Mouse (Mus musculus): ENCODE measurements around the gene Olfr157.

DNA sequence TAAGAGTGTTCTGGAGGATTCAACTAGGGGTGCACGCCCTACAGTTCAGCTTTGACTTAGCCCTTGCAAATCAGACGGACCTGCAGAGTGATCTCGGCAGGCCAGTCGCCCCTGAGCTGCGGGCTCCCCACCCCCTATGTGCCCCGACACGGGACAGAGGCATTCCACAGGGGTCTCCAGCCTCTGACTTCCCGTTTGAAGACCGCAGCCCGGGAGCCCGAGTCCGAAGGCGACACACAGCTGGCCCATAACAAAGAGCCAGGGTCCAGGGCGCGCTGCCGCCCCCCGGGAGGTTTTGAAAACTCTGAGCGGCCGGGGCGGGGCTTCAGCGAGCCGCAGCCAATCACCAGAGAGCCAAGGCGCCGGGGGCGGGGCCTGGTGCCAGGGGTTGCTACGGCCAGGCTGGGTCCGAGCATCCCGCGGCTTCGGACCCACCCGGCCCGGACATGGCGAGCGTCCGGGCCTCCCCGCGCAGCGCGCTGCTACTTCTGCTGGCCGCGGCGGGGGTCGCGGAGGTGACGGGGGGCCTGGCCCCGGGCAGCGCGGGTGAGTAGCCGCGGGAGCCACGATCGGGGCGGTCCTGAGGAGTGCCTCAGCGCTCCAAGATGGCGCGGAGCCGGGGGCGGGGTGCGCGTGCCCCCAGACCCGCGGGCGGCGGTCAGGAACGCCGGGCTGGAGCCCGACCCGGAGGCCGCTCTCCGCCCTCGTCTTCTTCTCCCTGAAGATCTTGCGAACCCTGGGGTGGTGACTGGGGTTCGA is 35.3 kb upstream of the Olfr157 start, which contains the start of gene Reck:
- TF ChIP-seq CTCF (IDR thresholded peaks at IDR 0.05; ENCODE audit: low read depth, low read length) (no peak), POLR2A (IDR thresholded peaks at IDR 0.05; ENCODE audit: extremely low read depth, insufficient read depth, low read length) (no peak)

Measured in liver, adult 2 months (tissue).